Mouse (Mus musculus): Measurements from ENCODE around the gene Grk3. TPM values are rescaled to one million over a fixed set of nuclear protein-coding genes. Genes with fewer than 3 reads are reported as not detected.

Gene Grk3
- polyA plus RNA-seq, 1 experiment from 2014 or later, result 13.1 TPM

DNA sequence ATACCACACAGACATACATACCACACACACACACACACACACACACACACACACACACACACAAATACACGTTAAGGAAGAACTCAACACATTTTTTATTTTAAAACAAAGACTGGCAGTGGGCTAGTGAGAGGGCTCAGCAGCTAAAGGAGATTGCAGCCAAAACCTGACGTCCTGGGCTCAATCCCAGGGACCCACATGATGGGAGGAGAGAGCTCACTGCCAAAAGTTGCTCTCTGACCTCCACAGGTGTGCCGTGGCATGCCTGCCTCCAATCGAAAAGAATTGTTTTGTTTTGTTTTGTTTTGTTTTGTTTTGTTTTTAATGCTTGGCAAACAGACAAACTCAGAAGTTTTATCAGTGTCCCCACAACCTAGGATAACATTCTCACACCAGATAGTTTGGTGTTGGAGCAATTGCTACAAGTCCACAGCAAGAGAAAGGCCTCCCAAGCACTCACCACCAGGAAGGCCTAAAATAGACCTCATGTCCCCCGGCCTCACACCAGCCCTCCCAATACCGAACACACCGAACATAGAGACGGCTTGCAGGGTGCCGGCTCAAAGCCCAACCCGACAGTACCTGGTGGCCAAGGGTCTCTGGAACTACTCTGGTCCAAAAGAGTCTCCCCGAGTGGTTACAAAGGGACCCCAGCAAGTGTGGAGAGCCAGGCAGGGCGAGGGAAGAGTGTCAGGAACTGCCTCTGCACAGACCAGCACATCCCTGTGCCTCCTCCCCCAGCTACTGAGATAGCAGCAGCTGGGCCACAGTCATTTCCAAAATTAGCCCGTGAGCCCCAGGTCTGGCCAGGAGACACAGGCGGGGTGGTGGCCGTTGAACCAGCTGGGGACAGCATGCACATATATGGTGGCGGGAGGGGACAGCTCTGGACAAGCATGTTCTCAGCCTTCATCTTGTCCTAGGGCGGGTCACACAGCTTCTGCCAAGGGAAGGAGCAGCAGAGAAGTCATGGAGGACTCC lies 119.6 kb downstream of the Grk3 start, which contains the start of gene Myo18b:
Gene Myo18b (minus strand): TSS at position 689 of the 981 bp plus-strand sequence.
- no peaks in the 10 kb centered on the region for H3K36me3 ChIP-seq
- WGBS, result 76% methylated on average over 17 of the region's 17 CpGs
- no peak within 1 kb of the TSS for H3K4me3 ChIP-seq (replicated peaks)
- no peaks in the 10 kb centered on the region for H3K4me1 ChIP-seq
- H3K27ac ChIP-seq (replicated peaks), result no peak within 1 kb of the TSS; the same call in 1 of the 2 replicates
- H3K9ac ChIP-seq, result no peak within 1 kb of the TSS
- H3K9me3 ChIP-seq (replicated peaks), result no peaks in the 10 kb centered on the region
- no peak within 1 kb of the TSS for H3K4me2 ChIP-seq (replicated peaks)
- H3K27me3 ChIP-seq, result no peaks in the 10 kb centered on the region
- ATAC-seq (ENCODE audit: insufficient number of reproducible peaks, low FRiP score, low TSS enrichment, low read depth), result peak; percentile 44; the same call in 1 of the 2 replicates

GRCm38 (mm10) chr5:112893462-112894060 lies 122.0 kb downstream of the Grk3 start:
- Histone ChIP-seq H3K9ac (no peak overlapping the region), H3K27me3 (no peaks in the 10 kb centered on the region), H3K4me1 (no peaks in the 10 kb centered on the region), H3K4me2 (replicated peaks) (no peak overlapping the region), H3K4me3 (replicated peaks) (no peak overlapping the region), H3K36me3 (no peaks in the 10 kb centered on the region), H3K27ac (replicated peaks) (no peak overlapping the region), H3K9me3 (replicated peaks) (no peaks in the 10 kb centered on the region)
- WGBS, result 63% methylated on average over 5 of the region's 5 CpGs
- no peak for ATAC-seq (ENCODE audit: insufficient number of reproducible peaks, low FRiP score, low TSS enrichment, low read depth)

- no peak overlapping the region for H3K4me3 ChIP-seq (replicated peaks)
- no peaks in the 10 kb centered on the region for H3K4me1 ChIP-seq
- H3K4me2 ChIP-seq (replicated peaks), result no peak overlapping the region
- ATAC-seq (ENCODE audit: insufficient number of reproducible peaks, low FRiP score, low TSS enrichment, low read depth), result no peak
- no peak overlapping the region for H3K27ac ChIP-seq (replicated peaks)
- no peaks in the 10 kb centered on the region for H3K27me3 ChIP-seq
- H3K9me3 ChIP-seq (replicated peaks), result no peaks in the 10 kb centered on the region
- no peaks in the 10 kb centered on the region for H3K36me3 ChIP-seq
- no peak overlapping the region for H3K9ac ChIP-seq
Measured at GRCm38 (mm10) chr5:112892411-112892810, 123.2 kb downstream of the Grk3 start.

GRCm38 (mm10) chr5:112888651-112889050 lies 126.9 kb downstream of the Grk3 start:
- 59% methylated on average over 7 of the region's 7 CpGs for WGBS
- H3K4me1 ChIP-seq, result peaks cover 10% of the 10 kb centered on the region; the same call in 1 of the 2 replicates

DNA sequence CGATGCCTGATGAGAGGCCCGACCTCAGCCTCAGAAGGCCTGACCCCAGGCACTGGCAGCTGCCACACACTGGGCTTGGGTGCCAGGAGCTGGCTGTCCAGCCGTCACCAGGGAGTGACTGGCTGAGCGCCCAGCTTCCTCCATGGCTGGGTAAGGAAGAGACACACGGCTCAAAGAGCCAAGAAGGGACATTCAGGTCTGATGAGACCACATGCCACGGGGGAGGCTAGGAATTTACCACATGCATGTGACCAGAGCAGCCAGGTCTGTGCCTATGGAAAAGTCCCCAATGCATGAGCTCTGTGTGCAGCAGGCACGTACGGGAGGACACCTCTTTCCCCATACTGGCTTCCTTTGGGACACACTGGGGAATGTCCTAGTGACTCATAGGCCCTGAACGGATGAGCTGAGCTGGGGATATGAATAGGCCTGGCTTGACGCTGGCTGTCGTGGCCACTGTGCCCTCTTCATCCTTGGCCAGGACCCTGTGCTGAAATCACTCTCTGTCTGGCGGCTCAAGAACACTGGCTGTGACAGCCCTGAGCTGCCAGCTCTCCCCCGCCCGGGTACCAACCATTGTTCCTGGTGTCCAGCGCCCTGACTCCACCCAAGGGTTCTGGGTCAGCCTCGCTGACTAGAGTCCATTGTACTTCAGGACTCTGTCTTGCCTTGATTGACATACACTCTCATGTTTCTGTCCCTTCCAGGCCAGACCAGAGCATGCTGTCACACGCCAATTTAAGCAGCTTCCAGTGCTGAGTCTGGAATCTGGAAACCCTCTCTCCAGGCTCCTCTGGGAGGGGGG lies 128.7 kb downstream of the Grk3 start:
- no peak overlapping the region for H3K9ac ChIP-seq

More at GRCm38 (mm10) chr5:112888651-112889050, 126.9 kb downstream of the Grk3 start:
- Histone ChIP-seq H3K27me3 (no peaks in the 10 kb centered on the region), H3K9me3 (replicated peaks) (no peaks in the 10 kb centered on the region), H3K9ac (no peak overlapping the region), H3K4me2 (replicated peaks) (no peak overlapping the region), H3K27ac (replicated peaks) (no peak overlapping the region), H3K4me3 (replicated peaks) (no peak overlapping the region), H3K36me3 (no peaks in the 10 kb centered on the region)
- no peak for ATAC-seq (ENCODE audit: insufficient number of reproducible peaks, low FRiP score, low TSS enrichment, low read depth)

GRCm38 (mm10) chr5:112877391-112878115 lies 138.0 kb downstream of the Grk3 start:
- Histone ChIP-seq H3K27ac (replicated peaks) (peak overlapping the region; percentile 28; the same call in 1 of the 2 replicates), H3K4me1 (peaks cover 28% of the 10 kb centered on the region), H3K36me3 (no peaks in the 10 kb centered on the region), H3K9me3 (replicated peaks) (no peaks in the 10 kb centered on the region), H3K4me2 (replicated peaks) (no peak overlapping the region), H3K27me3 (peaks cover 9% of the 10 kb centered on the region; the same call in 1 of the 2 replicates), H3K4me3 (replicated peaks) (no peak overlapping the region), H3K9ac (no peak overlapping the region)
- ATAC-seq (ENCODE audit: insufficient number of reproducible peaks, low FRiP score, low TSS enrichment, low read depth), result peak; percentile 25; the same call in 1 of the 2 replicates
- 41% methylated on average over 14 of the region's 14 CpGs for WGBS

More for the DNA sequence above, 128.7 kb downstream of the Grk3 start:
- no peaks in the 10 kb centered on the region for H3K9me3 ChIP-seq (replicated peaks)
- no peak overlapping the region for H3K4me3 ChIP-seq (replicated peaks)
- peak; percentile 16; the same call in 1 of the 2 replicates for ATAC-seq (ENCODE audit: insufficient number of reproducible peaks, low FRiP score, low TSS enrichment, low read depth)
- peaks cover 10% of the 10 kb centered on the region; the same call in 1 of the 2 replicates for H3K4me1 ChIP-seq
- WGBS, result 58% methylated on average over 17 of the region's 17 CpGs
- H3K4me2 ChIP-seq (replicated peaks), result no peak overlapping the region
- no peaks in the 10 kb centered on the region for H3K27me3 ChIP-seq
- H3K27ac ChIP-seq (replicated peaks), result peak overlapping the region; percentile 28; the same call in 1 of the 2 replicates
- H3K36me3 ChIP-seq, result no peaks in the 10 kb centered on the region

GRCm38 (mm10) chr5:112876846-112877390 lies 138.7 kb downstream of the Grk3 start:
- H3K9ac ChIP-seq, result no peak overlapping the region
- H3K4me3 ChIP-seq (replicated peaks), result no peak overlapping the region
- peaks cover 28% of the 10 kb centered on the region for H3K4me1 ChIP-seq
- peaks cover 13% of the 10 kb centered on the region for H3K27me3 ChIP-seq
- no peaks in the 10 kb centered on the region for H3K36me3 ChIP-seq
- H3K9me3 ChIP-seq (replicated peaks), result no peaks in the 10 kb centered on the region
- 0 out of 2 replicates have a peak overlapping the region, but pooled peaks have one; percentile 28 for H3K27ac ChIP-seq (replicated peaks)
- WGBS, result 16% methylated on average over 4 of the region's 4 CpGs
- no peak overlapping the region for H3K4me2 ChIP-seq (replicated peaks)
- ATAC-seq (ENCODE audit: insufficient number of reproducible peaks, low FRiP score, low TSS enrichment, low read depth), result no peak

DNA sequence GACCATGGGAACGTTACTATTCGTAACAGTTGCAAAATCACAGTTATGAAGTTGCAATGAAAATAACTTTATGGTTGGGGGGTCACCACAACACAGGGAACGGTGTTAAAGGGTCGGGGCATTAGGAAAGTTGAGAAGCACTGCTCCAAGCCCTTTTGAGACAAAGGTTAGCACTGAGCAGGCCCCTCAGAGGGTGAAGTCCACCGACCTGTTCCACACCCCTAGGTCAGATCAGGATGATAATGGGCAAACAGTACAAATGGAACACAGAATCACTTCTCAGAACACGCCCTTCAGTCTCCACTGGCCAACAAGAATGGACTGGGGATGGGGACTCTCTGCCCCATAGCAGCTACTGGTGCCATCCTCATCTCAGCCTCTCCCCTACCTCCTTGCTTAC lies 142.6 kb downstream of the Grk3 start:
- H3K27me3 ChIP-seq, result peaks cover 20% of the 10 kb centered on the region
- H3K27ac ChIP-seq (replicated peaks), result no peak overlapping the region
- no peak overlapping the region for H3K9ac ChIP-seq
- H3K4me3 ChIP-seq (replicated peaks), result no peak overlapping the region
- no peak for ATAC-seq (ENCODE audit: insufficient number of reproducible peaks, low FRiP score, low TSS enrichment, low read depth)
- no peak overlapping the region for H3K4me2 ChIP-seq (replicated peaks)
- H3K9me3 ChIP-seq (replicated peaks), result no peaks in the 10 kb centered on the region
- WGBS, result 76% methylated on average over 6 of the region's 6 CpGs
- H3K4me1 ChIP-seq, result peaks cover 15% of the 10 kb centered on the region
- H3K36me3 ChIP-seq, result no peaks in the 10 kb centered on the region

- Histone ChIP-seq H3K4me3 (replicated peaks) (no peak overlapping the region), H3K27me3 (peaks cover 29% of the 10 kb centered on the region), H3K4me1 (no peaks in the 10 kb centered on the region), H3K9ac (no peak overlapping the region), H3K4me2 (replicated peaks) (no peak overlapping the region), H3K27ac (replicated peaks) (no peak overlapping the region), H3K36me3 (no peaks in the 10 kb centered on the region), H3K9me3 (replicated peaks) (no peaks in the 10 kb centered on the region)
- WGBS, result 20% methylated on average over 9 of the region's 9 CpGs
- ATAC-seq (ENCODE audit: insufficient number of reproducible peaks, low FRiP score, low TSS enrichment, low read depth), result no peak
Measured at GRCm38 (mm10) chr5:112870729-112871128, 144.9 kb downstream of the Grk3 start.

GRCm38 (mm10) chr5:112868620-112869019 lies 147.0 kb downstream of the Grk3 start:
- no peaks in the 10 kb centered on the region for H3K9me3 ChIP-seq (replicated peaks)
- no peak for ATAC-seq (ENCODE audit: insufficient number of reproducible peaks, low FRiP score, low TSS enrichment, low read depth)
- no peaks in the 10 kb centered on the region for H3K4me1 ChIP-seq
- H3K27ac ChIP-seq (replicated peaks), result no peak overlapping the region
- no peaks in the 10 kb centered on the region for H3K36me3 ChIP-seq
- 72% methylated on average over 5 of the region's 5 CpGs for WGBS
- no peak overlapping the region for H3K4me3 ChIP-seq (replicated peaks)
- peaks cover 25% of the 10 kb centered on the region; the same call in 1 of the 2 replicates for H3K27me3 ChIP-seq
- H3K4me2 ChIP-seq (replicated peaks), result no peak overlapping the region
- no peak overlapping the region for H3K9ac ChIP-seq
